Mouse (Mus musculus) CD8-positive naive resting alpha-beta T cell, adult 2 months (primary cell): ENCODE results near the gene Slc36a3.
"Not testable (repeated sequence)": the region's sequence is repeated elsewhere in the genome, so short reads cannot be mapped to it uniquely, and the experiment has no call there.

Source experiments
- DNase-seq, 2 experiments: peaks; one replicate each; pipeline ENCODE4 v3.0.0; 2022; ENCODE audit warnings: low read depth in 2 of 2, low spot score in 2 of 2

Slc36a3 gene

DNA sequence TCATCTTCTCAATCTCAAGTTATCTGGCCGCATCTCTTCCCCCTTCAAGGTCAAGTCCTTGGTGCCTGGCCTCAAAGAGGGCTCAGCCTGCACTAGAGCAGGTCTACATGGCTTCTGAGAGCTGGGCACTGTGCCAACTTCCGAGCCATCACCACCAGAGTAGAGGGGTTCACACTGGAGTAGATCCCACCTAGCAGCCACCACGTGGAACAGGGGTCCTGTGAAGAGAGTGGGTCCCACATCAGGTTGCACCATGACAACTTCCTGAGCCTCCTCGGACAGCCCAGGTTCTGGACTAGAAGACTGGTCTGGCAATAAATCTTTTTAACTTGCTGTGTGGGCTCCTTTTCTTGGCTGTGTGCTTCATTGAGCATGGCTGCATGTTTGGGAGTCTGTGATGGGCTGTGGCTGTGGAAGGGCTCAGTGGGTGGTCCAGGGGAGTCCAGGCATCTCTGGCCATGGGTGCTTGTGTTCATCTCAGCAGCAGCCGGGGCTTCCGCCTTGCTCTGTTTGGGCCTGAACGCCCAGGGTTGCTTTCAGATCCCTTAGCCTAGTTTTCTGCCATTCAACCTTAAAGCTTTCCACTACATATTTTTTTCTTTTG, 40.8 kb downstream of the Slc36a3 start:
- DNase-seq, result no peak

DNA sequence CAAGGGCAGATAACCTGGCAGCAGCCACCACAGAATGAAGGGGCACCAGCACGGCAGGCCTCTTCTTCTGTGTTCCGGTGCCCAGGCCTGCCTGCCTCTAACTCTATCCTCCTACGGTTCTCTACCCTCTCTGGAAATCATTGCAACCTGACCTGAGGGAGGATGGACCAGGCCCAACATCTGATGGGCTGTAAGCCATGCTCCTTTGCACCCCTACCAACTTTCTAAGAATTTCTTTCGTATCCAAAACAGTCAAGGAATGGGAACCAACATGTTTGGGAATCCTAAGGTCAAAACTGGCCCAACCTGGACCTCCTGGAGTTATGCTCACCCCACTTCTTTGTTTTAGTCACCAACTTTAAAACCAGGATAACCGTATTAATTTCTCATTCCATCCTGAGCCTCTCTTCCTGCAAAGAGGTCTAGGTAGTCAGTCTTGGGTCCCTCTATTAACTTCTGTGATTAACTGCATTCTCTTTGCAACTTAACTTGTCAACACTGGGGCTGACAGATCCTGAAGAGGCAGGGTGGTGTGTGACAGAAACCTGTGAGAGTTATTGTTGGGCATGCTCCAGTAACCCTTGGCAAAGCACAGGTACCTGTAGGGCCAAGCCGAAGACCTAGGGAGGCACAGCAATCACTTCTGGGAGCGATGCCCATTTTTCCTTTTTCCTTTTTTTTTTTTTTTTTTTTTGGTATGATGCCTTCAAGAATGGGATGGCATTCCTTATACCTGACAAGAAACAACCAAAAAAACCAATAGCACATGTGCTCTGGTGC, 41.8 kb downstream of the Slc36a3 start:
- no peak for DNase-seq

DNA sequence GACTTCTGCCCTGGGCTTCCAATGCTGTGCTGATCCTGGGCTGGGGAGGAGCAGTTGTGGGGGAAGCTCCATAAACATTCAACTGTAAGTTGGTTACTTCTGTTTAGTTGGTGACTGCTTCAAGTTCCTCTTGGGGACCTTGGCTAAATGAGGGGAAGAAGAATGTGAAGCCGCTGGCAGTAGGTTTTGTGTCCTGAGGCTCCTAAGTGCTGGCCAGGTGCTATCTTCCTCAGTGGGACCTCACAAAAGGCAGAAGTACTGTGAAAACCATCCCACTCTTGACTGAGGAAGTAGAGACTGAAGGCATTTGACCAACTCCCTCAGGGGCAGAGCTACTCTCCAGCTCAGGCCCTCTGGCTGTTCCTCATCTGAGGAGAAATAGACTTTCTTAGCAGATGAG, 44.9 kb downstream of the Slc36a3 start:
- DNase-seq, result no peak

DNA sequence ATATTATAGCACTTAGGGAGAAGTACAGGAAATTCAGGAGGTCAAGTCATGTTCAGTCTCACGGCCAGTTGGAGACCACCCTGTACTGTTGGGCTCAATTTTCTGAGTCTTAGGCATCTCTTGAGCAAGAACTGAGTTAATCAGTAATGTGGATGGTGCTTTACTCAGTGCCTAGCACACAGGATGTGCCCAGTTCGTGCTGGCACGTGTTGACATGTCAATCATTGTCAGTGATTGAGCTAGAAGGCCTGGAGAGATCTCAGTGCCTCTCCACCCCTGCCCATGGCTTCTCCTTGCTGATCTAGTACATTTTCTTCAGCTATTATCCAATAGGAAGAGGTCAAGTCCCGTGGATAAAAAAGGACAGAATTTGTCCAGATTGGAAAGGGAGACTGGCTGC, 46.1 kb downstream of the Slc36a3 start:
- DNase-seq, result no peak

DNA sequence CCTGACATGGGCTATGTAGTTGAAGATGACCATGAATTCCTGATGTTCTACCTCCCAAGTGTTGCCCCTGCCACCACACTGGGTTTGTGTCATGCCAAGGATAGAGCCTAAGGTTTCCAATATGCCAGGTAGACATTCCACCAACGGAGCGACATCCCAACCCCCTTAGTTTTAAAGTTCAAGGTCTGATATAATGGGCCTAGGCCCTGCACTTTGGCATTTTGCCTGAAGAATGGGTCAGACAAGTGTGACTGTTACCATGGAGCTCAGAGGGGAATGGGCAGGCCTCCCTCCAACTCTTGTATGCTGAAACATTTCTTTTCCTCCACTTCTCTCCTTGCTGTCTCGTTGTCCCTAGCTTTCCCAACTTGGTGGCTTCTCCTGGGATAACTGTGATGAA, 48.3 kb downstream of the Slc36a3 start:
- no peak for DNase-seq

DNA sequence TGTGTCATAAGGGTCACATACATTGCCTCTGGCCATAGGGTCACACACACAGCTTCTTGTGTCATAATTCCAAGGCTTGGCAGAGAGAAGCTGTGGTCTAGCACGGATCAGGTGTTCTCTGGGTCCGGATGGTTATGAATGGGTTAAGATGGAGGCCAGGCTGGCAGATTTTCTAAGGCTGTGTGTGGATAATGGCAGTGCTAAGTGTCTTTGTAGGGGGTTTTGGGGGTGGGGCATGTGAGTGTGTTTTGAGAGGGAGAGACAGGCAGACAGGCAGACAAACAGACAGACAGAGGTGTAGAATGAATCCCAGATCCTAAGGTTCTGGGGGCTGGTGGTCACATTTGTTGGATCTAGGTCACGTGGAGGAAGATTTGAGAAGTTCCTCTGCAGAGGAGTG, 49.5 kb downstream of the Slc36a3 start:
- DNase-seq, result no peak

DNA sequence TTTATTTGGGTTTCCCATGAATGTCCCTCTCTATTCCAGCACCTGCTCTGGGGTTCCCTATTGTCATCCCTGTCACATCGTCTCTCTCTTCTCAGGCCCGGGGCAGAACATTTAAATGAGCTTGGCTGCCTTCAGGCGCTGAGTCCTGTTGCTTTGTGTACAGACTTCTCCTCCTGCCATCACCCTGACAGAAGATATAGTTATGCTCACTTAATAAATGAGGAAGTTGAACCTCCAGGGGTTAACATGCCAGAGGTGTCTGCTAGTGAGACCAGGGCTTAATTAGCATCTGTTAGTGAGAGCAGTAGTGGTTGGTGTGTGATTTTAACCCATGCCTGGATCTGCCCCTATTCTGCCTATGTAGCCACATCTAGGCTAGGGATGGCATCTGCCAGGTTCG, 51.6 kb downstream of the Slc36a3 start:
- no peak for DNase-seq

DNA sequence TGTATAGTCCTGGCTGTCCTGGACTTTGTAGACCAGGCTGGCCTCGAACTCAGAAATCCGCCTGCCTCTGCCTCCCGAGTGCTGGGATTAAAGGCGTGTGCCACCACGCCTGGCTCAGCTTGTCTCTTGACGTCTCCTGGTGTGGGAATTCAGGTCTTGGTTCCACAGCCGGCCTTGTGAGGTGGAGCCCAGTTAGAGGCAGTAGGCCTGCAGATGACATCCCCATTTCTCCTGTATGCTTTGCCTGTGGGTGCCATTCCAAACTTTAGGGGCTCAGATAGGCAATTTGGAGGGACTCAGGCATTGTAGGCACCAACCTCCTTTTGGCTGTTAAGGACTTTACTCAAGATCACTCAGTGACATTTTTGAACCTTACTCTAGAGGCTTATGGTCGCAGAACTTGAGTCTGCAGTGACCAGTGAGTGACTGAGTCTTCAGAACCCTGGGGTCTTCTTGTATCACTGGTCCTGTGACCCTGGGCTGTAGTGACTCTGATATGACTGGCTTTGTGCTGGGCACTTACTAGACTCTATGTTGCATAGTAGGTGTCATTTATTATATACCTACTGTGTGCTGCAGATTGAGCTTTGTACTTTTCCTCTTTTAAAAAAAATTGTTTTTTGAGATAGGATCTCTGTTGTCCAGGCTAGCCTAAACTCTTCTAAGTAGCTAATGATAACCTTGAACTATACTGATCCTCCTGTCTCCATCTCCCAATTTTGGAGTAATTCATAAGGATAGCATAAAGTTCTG, 52.3 kb downstream of the Slc36a3 start:
- no peak for DNase-seq

DNA sequence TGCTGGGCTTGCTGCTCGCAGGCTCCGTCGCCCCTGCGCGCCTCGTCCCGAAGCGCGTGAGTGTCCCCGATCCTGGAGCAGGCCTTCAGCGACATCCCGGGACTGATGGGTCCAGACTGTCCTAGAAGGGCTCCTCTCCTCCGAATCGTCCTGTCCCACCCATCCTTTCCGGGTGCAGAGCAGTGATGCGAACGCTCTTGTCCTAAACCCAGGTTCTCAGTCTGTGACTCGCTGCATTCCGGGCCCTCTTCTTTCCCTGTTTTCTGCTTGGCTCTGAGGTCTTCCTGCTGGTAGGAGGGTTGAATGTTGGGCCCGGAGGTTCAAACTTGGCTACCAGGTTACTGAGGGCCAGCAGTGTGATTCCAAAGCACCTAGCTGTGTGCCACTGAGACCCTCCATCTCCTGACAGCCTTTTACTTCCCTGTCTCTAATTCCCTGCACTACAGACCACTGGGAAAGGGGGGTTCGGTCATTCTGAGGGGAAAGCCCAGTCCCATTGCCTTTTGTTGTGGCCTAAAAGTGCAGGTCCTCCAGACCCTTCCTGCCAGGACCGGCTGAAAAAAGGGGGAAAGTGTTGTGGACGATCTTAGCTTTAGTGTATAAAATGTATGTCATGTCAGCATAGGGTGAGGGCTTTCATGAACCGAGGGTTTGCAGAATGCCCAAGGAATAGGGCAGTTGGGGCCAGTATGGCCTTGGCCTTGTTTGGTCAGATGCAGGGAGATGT, 53.2 kb downstream of the Slc36a3 start:
- no peak for DNase-seq

DNA sequence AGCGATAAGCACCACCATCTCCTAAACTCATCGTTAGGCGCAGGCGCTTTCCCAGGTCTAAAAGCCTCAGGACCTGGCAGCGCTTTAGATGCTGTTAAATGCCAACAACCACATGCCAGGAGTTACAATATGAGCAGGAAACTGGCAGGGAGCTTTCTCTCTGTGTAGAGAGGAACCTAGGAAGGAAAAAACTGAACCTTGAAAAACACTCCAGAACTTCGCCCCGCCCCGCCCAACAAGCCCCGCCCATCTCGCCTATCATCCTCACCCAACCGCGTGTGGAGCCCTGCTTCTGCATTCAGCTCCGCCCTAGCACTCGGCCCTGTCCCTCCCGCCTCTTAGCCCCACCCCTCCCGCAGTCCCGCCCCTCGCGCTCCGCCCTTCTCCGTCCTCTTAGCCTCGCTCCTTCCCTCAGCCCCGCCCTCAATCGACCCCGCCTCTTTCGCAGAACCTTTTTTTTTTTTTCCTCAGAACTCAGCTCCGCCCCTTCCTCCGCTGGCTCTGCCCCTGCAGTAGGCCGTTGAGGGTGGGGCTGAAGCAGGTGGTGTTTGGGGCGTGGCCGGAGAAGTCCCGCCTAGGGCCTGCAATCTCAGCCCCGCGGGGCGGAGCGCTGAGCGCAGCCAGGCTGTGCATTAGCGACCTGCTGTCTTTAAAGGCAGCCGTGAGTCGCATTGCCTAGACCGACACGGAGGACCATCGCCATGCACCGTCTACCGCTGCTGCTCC, 53.9 kb downstream of the Slc36a3 start, which contains the start of gene Gm2a:
Gm2a (plus strand) TSS at position 653 of the 726 bp plus-strand sequence.
- peak; percentile 93 to 94 for DNase-seq

DNA sequence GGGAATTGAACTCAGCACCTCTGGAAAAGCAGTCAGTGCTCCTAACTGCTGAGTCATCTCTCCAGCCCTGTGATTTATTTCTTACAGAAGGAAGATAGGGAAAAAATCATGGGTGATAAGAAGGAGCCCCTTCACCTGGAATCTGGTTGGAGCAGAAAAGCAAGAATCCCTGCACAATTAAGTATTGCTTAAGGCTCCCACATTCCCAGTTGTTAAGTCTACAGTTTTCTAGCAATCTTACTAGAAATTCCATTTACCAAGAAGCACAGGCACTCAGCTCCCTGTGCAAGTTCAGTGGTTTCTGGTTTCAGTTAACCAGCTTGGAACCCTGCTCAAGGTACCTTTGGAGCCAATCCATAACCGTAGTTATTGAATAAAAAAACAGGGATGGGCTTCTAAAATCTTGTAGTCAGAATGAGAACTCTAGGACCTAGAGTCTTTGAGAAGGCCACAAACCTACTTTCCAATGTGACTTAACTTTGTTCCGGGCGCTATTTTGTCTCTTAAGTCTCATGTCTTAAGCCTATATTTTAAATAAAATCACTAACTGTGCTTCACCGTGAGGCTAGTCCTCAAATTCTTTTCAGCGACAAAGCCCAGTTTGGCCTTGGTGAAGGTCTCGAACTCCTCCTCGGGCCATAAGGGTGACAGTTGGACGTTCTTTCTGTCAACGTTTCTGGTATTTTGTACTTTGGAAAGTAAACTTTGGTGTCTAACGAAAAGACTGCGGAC, 54.6 kb downstream of the Slc36a3 start:
- DNase-seq, result no peak

DNA sequence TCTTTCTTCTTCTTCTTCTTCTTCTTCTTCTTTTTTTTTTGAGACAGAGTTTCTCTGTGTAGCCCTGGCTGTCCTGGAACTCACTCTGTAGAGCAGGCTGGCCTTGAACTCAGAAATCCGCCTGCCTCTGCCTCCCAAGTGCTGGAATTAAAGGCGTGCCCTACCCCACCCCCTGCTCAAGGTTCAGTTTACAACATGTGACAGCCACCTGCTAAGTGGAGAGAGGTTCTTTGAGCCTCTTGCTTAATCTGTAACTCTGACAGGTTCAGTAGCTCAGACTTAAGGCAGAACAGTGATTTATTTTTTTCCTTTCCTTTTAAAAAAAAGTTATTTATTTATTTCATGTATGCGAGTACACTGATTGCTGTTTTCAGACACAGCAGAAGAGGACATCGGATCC, 55.2 kb downstream of the Slc36a3 start:
- DNase-seq, result not testable (repeated sequence)

DNA sequence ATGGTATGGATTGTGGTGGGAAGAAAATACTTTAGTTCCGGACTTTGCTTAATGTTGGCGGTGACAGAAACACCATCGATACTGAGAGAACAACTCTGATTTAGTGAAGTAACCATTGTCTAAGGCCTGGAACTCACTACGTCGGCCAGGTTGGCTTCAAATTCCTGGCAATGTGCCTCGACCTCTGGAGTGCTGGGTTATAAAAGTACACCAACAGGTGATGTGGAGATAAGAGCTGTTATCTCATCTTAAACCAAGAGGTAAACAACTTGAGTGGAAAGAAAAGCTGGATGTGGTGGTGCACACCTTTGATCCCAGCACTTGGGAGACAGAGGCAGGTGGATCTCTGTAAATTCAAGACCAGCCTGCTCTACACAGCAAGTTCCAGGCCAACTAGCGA, 58.4 kb downstream of the Slc36a3 start:
- DNase-seq, result no peak

DNA sequence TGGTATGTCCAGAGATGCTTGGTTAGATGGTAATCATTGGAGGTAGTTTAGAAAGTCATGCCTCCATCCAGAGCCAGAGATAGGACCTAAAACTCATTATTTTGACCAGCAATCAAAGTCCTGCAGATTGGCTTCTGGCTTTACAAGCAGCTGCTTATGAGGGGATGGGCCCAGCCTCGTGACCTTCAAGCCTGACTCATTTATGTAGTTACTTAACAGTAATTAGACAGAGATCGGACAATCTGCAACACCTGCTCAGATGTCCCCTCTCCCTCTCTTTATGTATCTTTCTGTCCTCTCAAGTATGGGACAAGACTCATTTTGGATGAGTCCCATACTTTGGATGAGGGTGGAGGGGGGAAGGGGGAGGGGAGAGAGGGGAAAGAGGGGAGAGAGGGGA, 61.6 kb downstream of the Slc36a3 start:
- DNase-seq, result no peak

DNA sequence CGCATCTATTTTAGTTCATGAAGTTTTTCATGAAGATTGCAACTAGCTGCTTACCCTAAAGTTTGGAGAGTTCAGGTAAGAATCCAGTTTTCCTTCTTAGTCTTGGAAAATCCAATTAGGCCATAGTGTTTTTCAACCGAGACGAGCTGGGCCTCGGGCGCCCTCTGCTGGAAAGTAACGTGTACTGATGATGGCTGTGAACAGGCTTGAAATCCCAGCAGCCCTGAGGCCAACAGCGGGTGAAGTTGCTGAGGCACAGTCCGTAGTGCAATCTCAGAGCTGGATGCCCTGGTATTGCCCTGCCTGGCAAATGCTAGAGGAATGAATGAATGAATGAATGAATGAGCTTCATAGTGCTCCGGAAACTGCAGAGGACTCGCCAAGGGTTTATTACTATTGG, 64.5 kb downstream of the Slc36a3 start:
- DNase-seq, result peak; percentile 58 to 61

DNA sequence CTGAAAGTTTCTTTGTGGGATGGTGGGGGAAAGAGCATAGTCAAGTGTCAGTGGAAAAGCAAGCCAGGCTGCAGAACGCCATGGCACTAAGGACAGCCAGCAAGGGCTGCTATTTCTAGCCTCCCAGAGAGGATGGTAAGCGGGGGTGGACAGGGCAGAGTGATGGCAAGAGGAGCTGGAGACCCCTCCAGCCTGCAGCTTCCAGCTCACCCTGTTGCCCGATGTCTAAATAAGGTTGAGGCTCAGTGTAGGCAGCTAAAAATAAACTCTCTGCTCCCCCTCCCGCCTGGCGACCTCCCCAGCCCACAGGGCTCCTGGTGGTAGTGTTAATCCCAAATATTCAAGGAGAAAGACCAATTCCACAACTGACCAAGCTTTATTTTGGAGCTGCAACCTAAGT, 66.1 kb downstream of the Slc36a3 start:
- DNase-seq, result no peak

DNA sequence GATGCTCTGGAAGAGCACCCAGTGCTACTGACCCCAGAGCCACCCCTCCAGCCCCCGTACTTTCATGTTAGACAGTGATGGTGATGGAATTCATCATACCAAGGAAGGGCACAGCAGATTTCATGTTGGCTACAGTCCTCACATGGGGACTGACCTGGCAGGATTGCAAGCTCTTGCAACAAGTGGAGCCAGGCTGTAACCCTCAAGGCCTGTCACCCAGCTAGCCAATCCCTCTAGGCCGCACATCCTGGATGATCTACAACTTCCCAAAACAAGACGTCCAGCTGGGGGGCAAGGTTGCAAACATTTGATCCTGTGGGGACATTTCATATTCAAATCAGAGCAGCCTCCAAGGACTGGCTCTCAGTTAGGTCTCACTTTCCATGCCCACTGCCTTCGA, 66.9 kb downstream of the Slc36a3 start:
- no peak for DNase-seq

DNA sequence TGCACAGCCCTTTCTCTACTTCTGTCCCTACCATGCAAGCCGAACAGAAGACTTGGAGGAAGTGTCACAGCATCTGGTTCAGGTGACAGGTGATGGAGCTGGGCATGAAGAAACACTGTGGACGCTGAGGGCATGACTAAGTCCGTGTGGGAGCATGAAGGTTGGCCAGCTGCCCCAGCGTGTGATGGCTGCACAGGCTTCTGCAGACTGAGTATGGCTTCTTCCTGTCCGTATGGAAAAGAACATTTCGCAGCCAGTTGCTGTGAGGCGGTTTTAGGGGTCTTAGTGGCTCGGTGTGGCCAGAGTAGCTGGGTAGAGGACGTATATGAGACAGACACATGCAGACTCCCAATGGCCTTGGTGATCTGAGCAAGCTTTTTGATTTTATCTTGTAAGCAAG, 70.3 kb downstream of the Slc36a3 start:
- no peak for DNase-seq

DNA sequence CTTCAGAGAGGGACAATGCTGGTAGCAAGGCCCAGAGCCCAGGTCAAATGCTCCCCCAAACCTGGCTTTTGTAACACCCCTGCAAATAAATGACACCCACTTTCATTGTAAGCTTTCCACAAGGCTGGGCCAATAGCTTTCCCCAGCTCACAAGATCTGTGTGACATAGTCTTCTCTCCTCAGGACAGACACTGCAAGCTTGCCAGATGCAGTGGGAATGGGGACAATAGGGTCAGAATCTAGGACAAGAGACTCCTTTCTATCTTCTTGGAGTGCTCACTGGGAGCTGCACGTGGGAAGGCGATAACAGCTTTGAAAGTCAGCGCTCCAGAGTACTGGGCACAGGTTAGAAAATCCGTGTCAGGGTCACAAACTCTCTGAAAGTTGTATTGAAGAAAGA, 72.3 kb downstream of the Slc36a3 start:
- DNase-seq, result no peak

DNA sequence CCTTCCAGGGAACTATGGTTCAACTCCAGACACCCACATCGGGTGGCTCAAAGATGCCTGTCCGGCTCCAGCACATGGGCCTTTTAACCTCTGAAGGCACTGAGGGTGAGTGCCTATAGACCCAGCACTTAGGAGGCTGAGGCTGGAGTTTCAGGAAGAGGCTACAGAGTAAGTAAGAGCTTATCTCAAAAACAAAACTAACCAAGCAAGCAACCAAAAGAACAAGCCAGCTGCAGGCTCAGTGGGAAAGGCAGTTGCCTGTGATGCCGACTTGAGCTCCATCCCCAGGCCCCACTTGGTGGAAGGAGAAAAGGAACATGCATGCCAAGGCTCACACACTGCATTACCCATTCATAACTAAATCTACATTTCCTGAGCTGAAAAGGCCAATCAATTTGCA, 73.0 kb downstream of the Slc36a3 start:
- no peak for DNase-seq
